Mouse (Mus musculus) left cerebral cortex, adult 18-20 months (tissue): ENCODE measurements around the gene Apobec2. TPM values are rescaled to one million over a fixed set of nuclear protein-coding genes. Genes with fewer than 3 reads are reported as not detected.
"Not testable (repeated sequence)": the region's sequence is repeated elsewhere in the genome, so short reads cannot be mapped to it uniquely, and the experiment has no call there.

ENCODE experiments used
- DNase-seq, 2 experiments: peaks; one replicate each; pipeline ENCODE4 v3.0.0; 2021 to 2022; ENCODE audit warnings: low spot score in 2 of 2, mixed read lengths in 1 of 2
- long read RNA-seq, 2 experiments: library from polyadenylated mRNA; stranded (forward); transcript quantifications; one replicate each; pipeline ENCODE4 v2.0.0; 2021
- total RNA-seq, 2 experiments: library from RNA; stranded (reverse); gene quantifications; 2 replicates each; pipeline ENCODE4 v1.2.3; 2021

Gene Apobec2
- total RNA-seq: not detected
- long read RNA-seq, experiment 1: 0 reads
- long read RNA-seq, experiment 2: 0 reads

- DNase-seq: no peak
Measured at GRCm38 (mm10) chr17:48432158-48432980, at the start of gene Apobec2. Gene Apobec2, minus strand, starts transcription at chr17:48432930.

- no peak for DNase-seq
Measured at GRCm38 (mm10) chr17:48479952-48480351, 47.2 kb upstream of the Apobec2 start.

- no peak for DNase-seq
Measured at GRCm38 (mm10) chr17:48475444-48475843, 42.7 kb upstream of the Apobec2 start.

GRCm38 (mm10) chr17:48474282-48474681, 41.6 kb upstream of the Apobec2 start:
- DNase-seq: not testable (repeated sequence)

GRCm38 (mm10) chr17:48467395-48468231, 34.9 kb upstream of the Apobec2 start:
- peak; percentile 88 to 93 for DNase-seq

GRCm38 (mm10) chr17:48466769-48467394, 34.2 kb upstream of the Apobec2 start:
- no peak for DNase-seq

GRCm38 (mm10) chr17:48463391-48463790, 30.7 kb upstream of the Apobec2 start:
- DNase-seq: no peak

- no peak for DNase-seq
Measured at GRCm38 (mm10) chr17:48462096-48462495, 29.4 kb upstream of the Apobec2 start.

GRCm38 (mm10) chr17:48457971-48458653, 25.4 kb upstream of the Apobec2 start:
- DNase-seq: no peak

GRCm38 (mm10) chr17:48455955-48456354, 23.2 kb upstream of the Apobec2 start:
- no peak for DNase-seq

- DNase-seq: no peak
Measured at GRCm38 (mm10) chr17:48454688-48455087, 22.0 kb upstream of the Apobec2 start, which contains the start of gene Unc5cl. Gene Unc5cl, plus strand, starts transcription at chr17:48454901.

- no peak for DNase-seq
Measured at GRCm38 (mm10) chr17:48454190-48454589, 21.5 kb upstream of the Apobec2 start.

GRCm38 (mm10) chr17:48453489-48453888, 20.8 kb upstream of the Apobec2 start:
- DNase-seq: no peak

GRCm38 (mm10) chr17:48451753-48452444, 19.2 kb upstream of the Apobec2 start:
- DNase-seq: no peak

GRCm38 (mm10) chr17:48451353-48451675, 18.6 kb upstream of the Apobec2 start, which contains the start of gene Tspo2:
Gene Tspo2, minus strand, starts transcription at chr17:48451522.
- no peak for DNase-seq

- DNase-seq: no peak
Measured at GRCm38 (mm10) chr17:48450666-48451352, 18.1 kb upstream of the Apobec2 start.

- no peak for DNase-seq
Measured at GRCm38 (mm10) chr17:48447675-48448074, 14.9 kb upstream of the Apobec2 start.

- no peak for DNase-seq
Measured at GRCm38 (mm10) chr17:48443542-48444145, 10.9 kb upstream of the Apobec2 start.

GRCm38 (mm10) chr17:48442745-48443457, 10.2 kb upstream of the Apobec2 start:
- DNase-seq: no peak
